Mouse (Mus musculus): Measurements from ENCODE around the gene Ptch2.

The Ptch2 gene

GRCm38 (mm10) chr4:117127991-117128686 is 32.3 kb downstream of the Ptch2 start:
- no peak for DNase-seq (ENCODE audit: low spot score in 2 of 2)

DNA sequence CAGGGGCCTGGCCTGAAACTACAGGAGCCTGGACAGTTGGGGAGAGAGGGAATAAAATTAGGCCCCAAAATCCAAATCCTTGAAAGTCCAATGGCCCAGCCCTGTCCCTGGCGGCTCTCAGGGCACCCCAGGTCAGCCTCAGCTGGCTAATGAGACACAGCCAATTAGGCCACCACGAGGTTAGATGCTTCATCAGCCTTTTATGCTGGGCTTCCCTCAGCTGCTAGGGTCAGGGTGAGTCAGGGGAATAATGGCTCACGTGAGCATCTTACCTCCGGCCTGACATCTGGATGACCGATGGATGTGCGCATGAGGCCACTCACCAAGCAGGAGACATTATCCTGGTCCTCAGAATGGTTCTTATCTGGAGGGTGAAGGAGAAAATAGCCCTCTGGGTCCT is 34.9 kb downstream of the Ptch2 start:
- no peak for DNase-seq (ENCODE audit: low spot score in 2 of 2)

- DNase-seq (ENCODE audit: low spot score in 2 of 2): no peak
Observed at GRCm38 (mm10) chr4:117131198-117131597, 35.3 kb downstream of the Ptch2 start.

DNA sequence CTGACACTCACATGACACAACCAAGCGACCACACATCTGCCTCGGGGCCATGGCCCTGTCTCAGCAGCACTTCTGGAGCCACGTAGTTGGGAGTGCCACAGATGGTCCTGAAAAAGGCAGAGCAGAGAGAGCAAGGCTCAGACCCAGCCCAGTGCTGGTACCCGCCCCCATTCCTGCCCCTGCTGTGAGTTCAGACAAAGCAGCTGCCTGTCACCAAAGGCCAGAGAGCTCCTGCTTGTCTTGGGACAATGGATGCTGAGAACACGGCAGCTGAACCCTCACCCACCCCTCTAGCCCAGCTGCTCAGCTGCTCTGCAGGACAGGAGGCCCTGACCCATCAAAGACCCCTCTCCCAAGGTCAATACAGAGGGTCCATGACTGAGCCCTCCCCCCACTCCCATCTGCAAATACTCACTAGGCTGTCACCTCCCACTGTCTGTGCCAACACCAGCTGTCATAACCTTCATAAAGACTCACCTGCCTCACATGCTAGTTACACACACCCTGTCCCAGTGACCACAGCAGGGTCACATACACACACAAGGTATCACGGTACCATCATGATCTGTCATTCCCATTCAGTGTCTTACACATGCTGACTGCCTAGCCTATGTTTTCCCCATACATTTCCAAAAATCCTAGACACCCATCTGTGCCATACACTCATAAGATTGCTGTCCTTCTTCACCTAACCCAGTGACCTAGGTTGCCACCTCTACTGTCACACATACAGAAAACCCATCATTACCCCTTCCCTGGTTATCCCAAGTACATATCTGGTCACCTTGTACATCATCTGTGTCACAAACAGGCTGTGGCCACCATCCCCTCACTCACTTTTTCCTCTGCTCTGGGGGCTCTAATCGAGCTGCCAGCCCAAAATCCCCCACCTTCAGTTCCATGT is 36.3 kb downstream of the Ptch2 start:
- DNase-seq (ENCODE audit: low spot score in 2 of 2): no peak

GRCm38 (mm10) chr4:117132794-117133143 is 36.9 kb downstream of the Ptch2 start:
- DNase-seq (ENCODE audit: low spot score in 2 of 2): no peak

- no peak for DNase-seq (ENCODE audit: low spot score in 2 of 2)
Observed at GRCm38 (mm10) chr4:117133366-117133796, 37.5 kb downstream of the Ptch2 start.

DNA sequence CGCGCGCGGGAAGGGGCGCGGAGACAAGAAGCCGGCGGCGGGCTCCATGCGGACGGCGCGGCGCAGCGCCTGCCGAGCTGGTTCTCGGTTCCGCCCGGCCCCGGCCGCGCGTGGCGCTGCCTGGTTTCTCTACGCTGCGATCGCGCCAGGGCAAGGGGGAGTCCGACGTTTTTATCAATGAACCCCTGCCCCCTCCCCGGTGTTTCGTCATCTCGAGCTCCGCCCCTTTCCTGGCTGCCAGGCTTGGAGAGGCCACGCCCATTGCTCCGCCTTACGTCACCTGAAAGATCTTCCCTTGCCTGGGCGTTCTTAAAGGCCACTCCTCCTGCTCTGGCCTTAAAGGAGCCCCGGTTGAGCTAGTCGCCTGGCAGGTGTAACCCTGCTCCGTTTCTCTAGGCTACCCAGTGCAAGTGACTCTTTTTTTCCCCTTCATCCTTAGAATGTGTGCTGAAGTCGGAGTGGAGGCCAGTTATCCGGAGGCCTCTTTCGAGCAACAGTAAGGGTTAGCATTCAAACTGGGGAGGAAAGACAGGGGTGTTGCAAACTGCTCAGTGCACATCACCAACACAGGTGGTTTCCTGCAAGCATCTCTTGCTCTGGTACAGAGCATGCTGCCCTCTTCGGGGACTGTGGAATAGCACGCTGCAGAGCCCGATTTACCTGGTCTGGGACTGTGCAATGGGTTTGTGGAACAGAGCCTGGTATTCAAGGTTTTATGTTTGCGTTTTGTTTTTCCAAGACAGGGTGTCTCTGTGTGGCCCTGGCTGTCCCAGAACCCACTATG is 38.1 kb downstream of the Ptch2 start, which contains the start of gene Plk3:
TSS of gene Plk3 (minus strand) at position 147 of the 784 bp plus-strand sequence.
- peak; percentile 93 to 99 for DNase-seq (ENCODE audit: low spot score in 2 of 2)

DNA sequence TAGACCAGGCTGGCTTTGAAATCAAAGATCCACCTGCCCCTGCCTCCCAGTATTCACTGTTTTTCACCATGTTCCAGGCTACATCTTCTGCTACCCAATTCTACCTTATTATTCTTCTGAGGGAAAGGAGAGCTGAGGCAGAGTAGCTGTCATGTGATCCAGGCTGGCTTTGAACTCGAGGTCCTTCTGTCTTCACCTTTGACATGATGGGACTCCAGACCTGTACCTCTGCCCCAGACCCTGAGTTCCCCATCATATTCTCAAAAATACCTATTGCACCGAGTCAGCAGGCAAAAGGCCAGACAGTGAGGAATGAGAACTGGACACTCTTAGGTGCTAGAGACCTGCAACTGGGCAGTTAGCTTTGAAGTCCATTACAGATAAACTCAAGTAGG is 38.7 kb downstream of the Ptch2 start:
- no peak for DNase-seq (ENCODE audit: low spot score in 2 of 2)

- no peak for DNase-seq (ENCODE audit: low spot score in 2 of 2)
Observed at GRCm38 (mm10) chr4:117136034-117136433, 40.2 kb downstream of the Ptch2 start.

DNA sequence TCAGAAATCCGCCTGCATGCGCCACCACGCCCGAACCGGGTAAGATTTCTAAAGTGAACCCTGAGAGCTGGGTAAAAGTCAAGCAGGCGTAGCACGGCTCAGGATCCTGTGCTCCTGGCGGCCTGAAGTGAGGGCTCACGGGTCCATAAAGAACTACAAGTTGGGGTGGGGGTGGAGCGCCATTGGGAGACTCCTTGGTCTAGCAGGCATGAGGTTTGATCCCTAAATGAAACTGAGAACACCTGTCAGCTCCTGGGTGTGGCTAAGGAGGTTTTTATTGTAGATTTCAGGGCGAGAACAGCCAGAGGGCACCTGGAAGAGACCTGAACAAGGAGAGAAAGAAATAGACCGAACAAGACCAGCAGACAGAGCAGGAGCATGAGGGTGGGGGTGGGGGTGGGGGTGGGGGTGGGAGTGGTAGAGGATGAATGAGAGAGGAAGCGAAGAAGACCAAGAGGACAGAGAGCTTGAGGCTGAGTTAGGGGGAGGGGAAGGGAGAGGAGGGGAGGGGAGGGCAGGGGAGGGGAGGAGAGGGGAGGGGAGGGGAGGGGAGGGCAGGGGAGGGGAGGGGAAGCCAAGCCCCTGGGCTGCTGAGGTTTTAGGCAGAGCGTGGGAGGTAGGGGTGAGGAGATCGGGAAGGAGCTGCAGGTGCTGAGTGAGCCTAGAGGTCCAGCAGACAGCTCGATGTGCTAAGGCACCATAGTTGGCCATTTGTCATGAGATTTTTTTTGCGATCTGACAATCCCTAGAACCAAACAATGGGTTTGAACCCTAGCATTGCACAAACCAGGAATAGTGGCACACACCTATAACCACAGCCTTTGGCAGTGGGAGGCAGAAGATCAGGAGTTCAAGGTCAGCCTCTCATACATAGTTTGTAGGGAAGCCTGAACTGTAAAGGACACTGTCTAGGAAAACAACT is 42.7 kb downstream of the Ptch2 start:
- DNase-seq (ENCODE audit: low spot score in 2 of 2): no peak

GRCm38 (mm10) chr4:117139217-117139612 is 43.3 kb downstream of the Ptch2 start:
- DNase-seq (ENCODE audit: low spot score in 2 of 2): no peak

- no peak for DNase-seq (ENCODE audit: low spot score in 2 of 2)
Observed at GRCm38 (mm10) chr4:117140613-117141012, 44.7 kb downstream of the Ptch2 start.

- no peak for DNase-seq (ENCODE audit: low spot score in 2 of 2)
Observed at GRCm38 (mm10) chr4:117143023-117143422, 47.1 kb downstream of the Ptch2 start.

DNA sequence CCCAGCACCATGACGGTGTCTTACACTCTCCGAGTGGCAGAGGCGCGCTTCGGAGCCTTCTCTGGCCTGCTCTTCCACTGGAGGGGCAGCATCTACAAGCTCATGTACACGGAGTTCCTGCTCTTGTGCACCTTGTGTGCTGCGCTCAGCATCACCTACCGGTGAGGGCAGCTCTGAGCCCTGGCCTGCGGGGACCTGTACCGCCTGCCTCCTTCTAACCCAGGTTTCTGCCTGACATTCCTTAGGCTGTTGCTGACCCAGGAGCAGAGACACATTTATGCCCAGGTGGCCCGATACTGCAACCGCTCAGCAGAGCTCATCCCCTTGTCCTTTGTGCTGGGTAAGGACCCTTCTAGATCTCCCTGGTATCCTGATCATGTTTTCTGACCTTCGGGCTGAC is 49.4 kb downstream of the Ptch2 start:
- DNase-seq (ENCODE audit: low spot score in 2 of 2): no peak

DNA sequence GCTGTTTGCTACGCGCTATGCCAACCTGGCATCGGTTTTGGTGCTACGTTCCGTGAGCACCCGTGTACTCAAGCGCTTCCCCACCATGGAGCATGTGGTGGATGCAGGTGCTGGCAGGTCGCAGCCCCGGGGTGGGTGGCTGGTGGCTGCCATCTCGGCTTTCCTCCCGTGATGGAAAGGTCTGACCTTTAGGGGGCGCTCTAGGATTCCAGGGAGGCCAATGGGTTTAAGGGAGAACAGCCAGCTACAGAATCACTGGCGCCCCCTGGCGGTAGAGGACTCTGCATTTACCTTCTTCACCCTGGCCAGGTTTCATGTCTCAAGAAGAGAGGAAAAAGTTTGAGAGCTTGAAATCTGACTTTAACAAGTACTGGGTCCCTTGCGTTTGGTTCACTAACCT is 50.3 kb downstream of the Ptch2 start:
- peak in 1 of 2 experiments; percentile 85 for DNase-seq (ENCODE audit: low spot score in 2 of 2)

DNA sequence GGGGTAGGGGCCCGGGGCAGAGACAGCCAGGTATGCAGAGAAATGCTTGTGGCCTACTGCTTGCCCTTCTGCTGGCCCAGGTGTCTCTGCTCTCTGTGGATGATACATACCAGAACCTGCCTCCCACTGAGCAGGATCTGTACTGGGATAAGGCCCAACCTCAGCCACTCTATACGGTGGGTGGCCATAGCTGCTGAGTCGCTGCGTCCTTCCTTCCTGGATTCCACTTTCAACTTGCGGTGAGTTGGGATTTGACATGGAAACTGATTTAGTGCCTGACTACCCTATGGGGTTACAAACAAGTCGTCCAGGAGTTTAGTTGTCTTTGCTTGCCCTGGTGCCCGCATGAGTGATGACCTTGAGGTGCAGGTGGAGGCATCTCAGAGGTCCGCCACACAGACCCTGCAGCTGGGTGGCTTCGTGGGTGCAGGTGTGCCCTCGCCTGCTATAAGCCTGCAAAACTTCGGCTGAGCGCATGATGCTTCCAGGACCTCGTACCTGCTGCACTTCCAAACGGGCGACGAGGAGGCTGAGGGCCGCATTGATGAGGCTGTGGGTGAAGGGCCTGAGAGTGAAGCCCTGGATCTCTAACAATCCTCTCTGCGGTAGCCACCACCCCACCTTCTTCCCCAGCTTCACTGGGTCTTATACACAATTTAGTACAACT is 52.3 kb downstream of the Ptch2 start:
- DNase-seq (ENCODE audit: low spot score in 2 of 2): no peak

DNA sequence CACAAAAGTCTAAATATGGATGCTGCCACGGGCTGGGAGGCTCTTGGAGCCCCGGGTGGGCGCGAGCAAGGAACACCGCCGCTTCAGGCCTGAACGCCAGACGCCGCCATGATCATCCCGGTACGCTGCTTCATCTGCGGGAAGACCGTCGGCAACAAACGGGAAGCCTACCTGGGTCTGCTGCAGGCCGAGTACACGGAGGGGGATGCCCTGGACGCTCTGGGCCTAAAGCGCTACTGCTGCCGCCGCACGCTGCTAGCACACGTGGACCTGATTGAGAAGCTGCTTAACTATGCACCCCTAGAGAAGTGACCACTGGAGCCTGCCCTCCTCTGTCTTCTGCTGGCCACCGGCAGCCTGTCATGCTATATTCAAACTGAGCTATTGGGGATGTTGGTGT is 52.9 kb downstream of the Ptch2 start:
- DNase-seq (ENCODE audit: low spot score in 2 of 2): no peak

GRCm38 (mm10) chr4:117149291-117150211 is 53.7 kb downstream of the Ptch2 start:
- no peak for DNase-seq (ENCODE audit: low spot score in 2 of 2)

DNA sequence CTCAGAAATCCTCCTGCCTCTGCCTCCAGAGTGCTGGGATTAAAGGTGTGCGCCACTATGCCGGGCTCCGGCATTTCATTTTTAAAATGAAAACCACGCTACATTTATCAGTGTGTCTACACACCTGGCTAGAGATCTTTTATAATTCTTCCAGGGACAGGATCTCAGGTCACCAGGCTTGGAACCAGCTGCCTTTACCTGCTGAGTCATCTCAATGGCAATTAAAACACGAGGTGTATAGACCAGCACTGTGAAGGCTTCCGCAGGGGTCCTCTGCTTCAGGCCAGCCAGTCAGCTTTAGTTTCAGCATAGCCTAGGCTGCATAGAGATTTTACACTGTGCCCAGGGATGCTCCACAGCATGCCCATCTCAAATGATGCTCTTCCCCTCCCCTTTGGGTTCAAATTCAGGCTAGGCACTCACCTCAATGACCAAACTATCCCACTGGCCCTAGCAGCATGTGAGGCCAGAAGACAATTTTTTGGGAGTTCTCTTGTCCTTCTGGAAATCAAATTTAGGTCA is 54.4 kb downstream of the Ptch2 start:
- DNase-seq (ENCODE audit: low spot score in 2 of 2): no peak

All from left cerebral cortex, adult 9 months (tissue).